Mouse (Mus musculus) mesoderm, embryonic 11.5 days (tissue): ENCODE data around the gene Plekha7.

ENCODE experiments used
- DNase-seq: peaks from one replicate; pipeline ENCODE4 v3.0.0-alpha.2; 2012; ENCODE audit warnings: low read depth, low spot score

Plekha7 gene

DNA sequence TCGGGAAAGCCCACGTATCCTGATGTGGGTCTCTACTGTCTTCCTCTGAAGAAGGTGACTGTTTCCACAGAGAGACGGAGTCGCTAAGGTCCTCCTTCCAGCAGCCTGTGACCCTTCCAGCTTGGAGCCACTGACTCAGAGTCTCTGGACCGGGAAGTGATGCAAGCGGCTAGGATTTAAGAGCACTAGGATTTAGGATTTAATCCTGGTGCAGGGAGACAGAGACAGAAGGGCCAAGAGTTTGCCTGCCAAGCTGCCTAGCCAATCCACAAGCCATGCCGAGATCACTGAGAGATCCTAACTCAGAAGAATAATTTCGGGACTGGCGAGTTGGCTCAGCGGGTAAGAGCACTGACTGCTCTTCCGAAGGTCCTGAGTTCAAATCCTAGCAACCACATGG lies 59.6 kb downstream of the Plekha7 start:
- no peak for DNase-seq

DNA sequence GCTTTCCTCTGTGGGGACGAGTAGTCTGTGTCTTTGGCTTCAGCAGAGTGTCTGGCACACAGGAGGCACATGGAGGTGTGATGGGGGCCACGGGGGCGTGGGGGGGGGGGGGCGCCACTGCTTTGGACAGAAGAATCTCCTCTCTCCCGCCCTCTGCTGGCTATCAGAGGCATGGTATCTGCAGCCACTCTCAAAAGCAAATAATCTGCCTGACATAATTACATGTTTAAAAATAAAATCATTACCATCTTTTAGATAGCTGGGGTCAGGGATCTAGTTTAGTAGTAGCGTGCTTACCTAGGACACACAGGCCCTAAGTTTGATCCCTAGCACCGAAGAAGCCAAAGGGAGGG lies 60.8 kb downstream of the Plekha7 start:
- no peak for DNase-seq

DNA sequence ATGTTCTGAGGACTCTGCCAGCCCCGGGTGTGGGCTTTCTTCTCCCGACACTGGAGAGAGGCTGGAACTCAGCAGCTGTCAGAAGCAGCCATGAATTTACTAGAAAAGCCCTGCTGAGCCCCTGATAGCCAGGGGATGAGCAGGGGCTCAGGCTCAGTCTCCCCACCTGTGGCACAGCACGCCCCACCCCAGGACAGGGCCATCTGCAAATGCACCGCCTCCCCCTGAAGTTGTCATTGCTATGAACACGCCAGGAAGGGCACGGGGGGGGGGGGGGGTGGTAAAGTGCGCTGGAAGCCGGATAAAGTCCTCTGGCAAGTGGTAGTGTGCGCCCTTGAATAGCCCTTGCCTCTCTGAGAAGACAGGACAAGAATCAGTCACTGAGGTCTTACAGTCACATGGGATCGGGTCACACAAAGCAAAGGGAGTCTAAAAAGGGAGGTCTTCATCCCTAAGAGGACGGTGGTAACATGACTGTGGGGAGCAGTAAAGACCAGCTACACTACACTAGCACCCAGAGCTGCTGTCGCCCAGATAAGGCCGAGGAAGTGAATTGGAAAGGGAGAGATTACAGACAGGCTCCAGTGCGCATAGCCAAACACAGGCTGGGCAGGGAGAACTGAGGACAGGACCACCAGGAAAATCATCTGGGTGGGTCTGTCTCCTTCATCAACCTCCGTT lies 61.3 kb downstream of the Plekha7 start:
- DNase-seq = no peak

GRCm38 (mm10) chr7:116245815-116246695 lies 62.1 kb downstream of the Plekha7 start:
- peak; percentile 35 for DNase-seq

GRCm38 (mm10) chr7:116244302-116245165 lies 63.6 kb downstream of the Plekha7 start:
- no peak for DNase-seq

DNA sequence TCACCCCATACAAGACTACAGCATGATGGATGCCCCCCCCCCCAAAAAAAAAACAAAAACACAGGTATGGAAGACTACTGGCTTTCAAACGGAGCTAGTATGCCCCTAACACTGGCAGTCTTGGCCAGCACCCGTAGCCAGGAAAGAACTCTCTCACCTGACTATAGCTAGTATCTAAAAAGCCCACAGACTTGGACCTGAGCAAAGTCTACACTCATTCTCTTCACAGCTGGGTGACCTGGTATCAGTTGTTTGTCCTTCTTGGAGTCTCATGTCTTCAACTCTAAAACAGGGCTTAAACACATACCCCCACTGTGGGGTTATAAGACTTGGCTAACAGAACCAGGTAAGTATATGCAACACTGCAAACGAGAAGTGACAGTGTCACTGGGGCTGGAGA lies 65.4 kb downstream of the Plekha7 start:
- no peak for DNase-seq

GRCm38 (mm10) chr7:116241601-116242000 lies 66.6 kb downstream of the Plekha7 start:
- DNase-seq = no peak

GRCm38 (mm10) chr7:116240791-116241474 lies 67.2 kb downstream of the Plekha7 start:
- no peak for DNase-seq

DNA sequence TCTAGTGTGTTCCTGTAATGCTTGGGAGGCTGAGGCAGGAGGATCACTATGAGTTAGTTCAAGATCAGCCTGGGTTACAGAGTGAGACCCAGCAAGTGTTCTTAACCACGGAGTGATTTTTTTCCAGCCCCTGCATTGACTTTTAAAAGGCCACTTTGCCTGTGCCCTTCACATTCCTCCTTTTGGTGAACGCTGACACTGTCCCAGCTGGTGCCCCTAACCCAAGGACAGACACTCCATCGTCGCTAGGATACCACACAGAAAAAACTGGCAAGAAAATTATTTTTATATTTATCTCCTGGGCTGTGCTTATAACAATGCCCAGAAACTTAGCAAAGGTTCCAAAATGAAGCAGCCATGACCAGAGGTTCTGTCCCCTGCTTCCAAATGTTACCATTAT lies 67.8 kb downstream of the Plekha7 start:
- no peak for DNase-seq

DNA sequence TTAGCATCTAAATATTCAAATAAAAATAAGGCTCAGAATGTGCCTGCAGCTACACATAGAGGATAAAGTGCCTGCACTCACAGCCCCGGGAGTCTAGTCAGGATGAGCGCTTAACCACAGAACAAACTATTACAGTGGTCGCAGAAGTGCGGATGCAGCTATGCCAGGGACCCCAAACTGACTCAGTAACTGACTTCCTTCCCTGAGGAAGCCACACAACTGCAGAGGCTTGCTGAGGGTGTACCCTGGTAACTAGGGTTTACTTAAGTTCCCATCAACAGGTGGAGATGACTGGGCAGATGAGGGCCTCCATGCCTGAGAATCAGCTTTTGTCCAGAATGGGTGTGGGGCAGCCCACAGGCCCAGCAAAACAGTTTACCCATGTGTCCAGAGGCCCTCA lies 69.9 kb downstream of the Plekha7 start:
- no peak for DNase-seq

- DNase-seq = peak; percentile 66
Measured at GRCm38 (mm10) chr7:116237157-116237981, 70.8 kb downstream of the Plekha7 start.

GRCm38 (mm10) chr7:116236608-116237007 lies 71.6 kb downstream of the Plekha7 start:
- no peak for DNase-seq

DNA sequence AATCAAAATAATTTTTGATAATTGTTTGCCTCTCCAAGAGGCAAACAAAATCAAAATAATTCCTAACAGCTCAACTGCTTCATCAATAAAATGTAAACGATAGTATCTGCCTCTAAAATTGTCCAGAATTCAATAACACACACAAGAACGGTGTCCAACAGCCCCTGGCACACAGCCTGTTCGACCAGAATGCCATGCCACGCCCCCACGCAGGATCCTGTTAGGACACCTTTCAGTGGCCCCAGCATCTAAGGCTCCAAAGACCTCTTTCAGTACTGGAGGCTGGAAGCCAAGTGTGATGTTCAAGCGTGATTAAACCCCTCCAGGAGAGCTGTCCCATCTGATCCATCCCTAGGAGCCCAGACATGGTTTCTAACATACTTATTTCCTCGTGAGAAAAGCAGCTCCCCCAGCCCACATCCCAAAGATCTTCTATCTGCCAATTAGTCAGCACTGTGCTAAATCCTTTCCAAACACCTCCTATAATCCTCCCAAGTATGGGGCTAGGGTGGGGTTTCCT lies 73.8 kb downstream of the Plekha7 start:
- DNase-seq = no peak

DNA sequence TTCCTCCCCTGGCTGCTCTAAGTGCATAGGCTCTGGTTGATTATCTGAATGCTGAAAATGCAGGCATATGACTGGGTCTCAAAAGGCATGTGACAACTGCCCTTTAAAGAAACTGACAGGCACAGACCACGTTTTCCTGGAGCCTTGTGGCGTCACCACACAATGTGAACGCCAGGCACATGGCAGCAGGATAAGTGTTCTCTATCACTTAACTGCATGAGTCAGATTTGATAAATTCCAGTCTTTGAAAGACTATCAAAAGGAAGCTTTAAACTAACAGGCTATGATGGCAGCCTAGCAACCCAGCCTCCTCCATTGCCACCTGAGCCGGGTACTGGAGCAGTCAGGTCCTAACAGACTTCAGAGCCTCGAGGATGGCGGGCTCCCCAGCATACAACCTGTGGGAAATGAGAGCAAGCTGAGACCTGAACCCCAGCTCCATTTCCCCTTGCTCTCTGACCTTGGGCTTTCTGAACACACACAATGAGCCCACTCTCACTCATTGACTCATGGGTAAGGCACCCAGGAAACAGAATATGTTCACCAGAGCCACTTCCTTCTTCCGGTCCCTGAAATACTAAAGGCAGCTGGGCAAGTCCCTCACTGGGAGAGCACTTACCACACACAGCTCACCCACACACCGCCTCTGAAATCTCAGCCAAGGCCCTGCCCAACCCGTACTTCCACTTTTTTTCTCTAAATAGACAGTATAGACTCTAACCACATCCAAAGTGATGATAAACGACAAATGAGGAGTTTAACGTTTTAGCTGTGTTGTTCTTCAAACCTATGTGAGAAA lies 77.2 kb downstream of the Plekha7 start:
- no peak for DNase-seq

GRCm38 (mm10) chr7:116226877-116227282 lies 81.3 kb downstream of the Plekha7 start:
- DNase-seq = no peak

GRCm38 (mm10) chr7:116226316-116226715 lies 81.9 kb downstream of the Plekha7 start:
- no peak for DNase-seq

DNA sequence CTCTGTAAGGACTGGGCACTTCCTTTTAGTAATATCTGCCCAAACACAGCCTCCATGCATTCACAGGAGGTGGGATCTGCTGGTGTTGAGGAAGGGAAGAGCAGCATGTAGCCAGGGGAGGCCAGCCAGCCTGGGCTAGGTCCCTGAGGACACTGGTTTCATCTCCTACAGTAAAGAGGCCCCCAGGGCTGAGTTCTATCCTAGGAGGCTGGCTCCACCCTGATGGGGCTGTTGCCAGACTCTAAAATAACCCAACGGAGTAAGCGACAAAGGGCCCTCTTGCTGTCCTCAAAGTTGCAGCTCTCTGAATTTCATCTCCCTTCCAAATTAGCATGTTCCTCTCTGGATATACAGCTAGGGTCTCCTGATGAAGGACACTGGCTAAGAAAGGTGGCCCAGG lies 83.6 kb downstream of the Plekha7 start:
- no peak for DNase-seq

DNA sequence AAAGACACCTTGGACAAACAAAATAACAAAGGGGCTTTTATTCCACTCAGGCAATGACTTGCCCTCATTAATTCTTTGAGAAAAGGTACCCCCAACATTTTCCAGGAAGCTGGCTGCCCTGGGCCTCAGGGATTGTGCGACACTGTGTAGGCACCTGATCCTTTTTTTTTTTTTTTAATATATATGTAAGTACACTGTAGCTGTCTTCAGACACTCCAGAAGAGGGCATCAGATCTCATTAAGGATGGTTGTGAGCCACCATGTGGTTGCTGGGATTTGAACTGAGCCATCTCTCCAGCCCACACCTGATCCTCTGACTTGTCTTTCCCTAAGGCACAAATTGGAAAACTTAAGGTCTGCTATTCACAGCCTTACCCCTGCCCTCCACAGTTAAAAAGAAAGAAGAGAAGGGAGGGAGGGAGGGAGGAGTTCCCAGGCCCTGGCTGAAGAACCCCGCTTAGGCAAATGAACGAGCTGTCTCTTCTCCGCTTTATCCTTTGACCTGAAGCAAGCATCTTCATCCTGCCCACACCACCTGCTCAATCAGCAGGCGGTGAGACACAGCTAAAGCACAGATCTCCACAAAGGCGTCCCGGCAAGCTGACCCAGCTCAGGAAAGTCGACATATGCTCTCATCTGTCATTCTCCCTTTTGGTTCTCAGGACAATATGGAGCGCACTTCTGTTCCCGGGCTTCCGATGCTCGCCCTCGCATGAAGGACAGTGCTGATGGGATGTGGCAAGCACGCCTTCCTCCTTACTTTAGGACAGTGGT lies 85.0 kb downstream of the Plekha7 start:
- no peak for DNase-seq
